In the genomic region with DNA sequence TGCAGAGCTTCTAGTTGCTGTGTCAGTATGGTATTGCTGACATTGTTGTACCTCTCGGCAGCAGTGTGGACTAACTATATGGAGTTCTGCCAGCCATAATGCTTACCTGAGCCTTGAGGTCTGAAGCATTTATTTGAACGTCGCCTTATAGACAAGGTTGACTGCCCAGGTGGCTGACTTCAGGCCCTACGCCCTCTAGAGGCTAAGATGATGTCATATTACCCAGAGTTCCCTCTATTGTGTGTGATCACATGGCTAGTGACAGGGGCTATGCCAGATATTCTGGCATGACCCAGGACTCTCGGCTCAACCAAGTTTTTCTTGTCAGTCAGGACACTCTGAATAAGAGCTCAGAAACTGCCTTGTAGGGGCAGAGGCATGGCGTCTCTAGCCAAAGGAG, we compare ENCODE assay signal across 25 mouse cellular contexts. TPM values are rescaled to one million over a fixed set of nuclear protein-coding genes. Genes with fewer than 3 reads are reported as not detected.
DNase-seq lines count a peak whose midpoint lies in the region; ATAC-seq and TF ChIP-seq lines count a peak whose summit lies in the region.
"Had no signal": no experiment of that assay in that cellular context is flagged by ENCODE, and none has a peak within 500 bp of the region (broad histone marks: within the 10 kb centered on the region; RNA-seq: fewer than 3 reads in every experiment).

No protein-coding gene starts in this region.

- peaks cover 14% of the 10 kb centered on the region for H3K4me1 ChIP-seq in heart, adult 2 months (ENCODE audit: control insufficient read depth, insufficient read depth, low read length)
- H3K4me1 ChIP-seq in heart, embryonic 11.5 days (ENCODE audit: control insufficient read depth, insufficient read depth, low read length) = peaks cover 20% of the 10 kb centered on the region
- H3K4me1 ChIP-seq in forebrain, postnatal 0 days (ENCODE audit: insufficient read depth) = peaks cover 18% of the 10 kb centered on the region; the same call in 1 of the 2 replicates

- no peaks in the 10 kb centered on the region for H3K79me2 ChIP-seq in heart, adult 2 months (replicated peaks; ENCODE audit: control insufficient read depth, insufficient read depth, low read length)

- TF ChIP-seq CTCF in heart, adult 2 months (IDR thresholded peaks at IDR 0.05) = peak; percentile 19; the same call in 1 of the 2 replicates
- TF ChIP-seq CTCF in forebrain, postnatal 0 days (IDR thresholded peaks at IDR 0.05; ENCODE audit: low read depth) = peak; percentile 6; the same call in 1 of the 2 replicates

- TF ChIP-seq EP300 in heart, adult 2 months (IDR thresholded peaks at IDR 0.05; ENCODE audit: insufficient read depth, low read depth, low read length) = no peak

- no peak overlapping the region for H3K9ac ChIP-seq in heart, adult 2 months (ENCODE audit: low read depth, low read length)
- H3K9ac ChIP-seq in heart, embryonic 11.5 days (ENCODE audit: low read depth, low read length) = no peak overlapping the region
- no peak overlapping the region for H3K9ac ChIP-seq in forebrain, postnatal 0 days
- H3K9ac ChIP-seq: limb, embryonic 12.5 days; liver, embryonic 13.5 days; neural tube, embryonic 15.5 days had no signal

- intact Hi-C loops in heart, adult 2 months (cut with DNase I) = loop anchor here (2.0 kb wide), 1 partner anchor 22 kb away; no protein-coding TSS in a partner anchor

- H3K27ac ChIP-seq in heart, adult 2 months = peak overlapping the region; percentile 19
- H3K27ac ChIP-seq in heart, embryonic 11.5 days (ENCODE audit: low read depth, low read length) = no peak overlapping the region
- H3K27ac ChIP-seq in forebrain, postnatal 0 days (ENCODE audit: low read depth, low read length) = no peak overlapping the region
- H3K27ac ChIP-seq: liver, embryonic 13.5 days; neural tube, embryonic 15.5 days had no signal

- no peak overlapping the region for H3K4me3 ChIP-seq in heart, adult 2 months
- H3K4me3 ChIP-seq in heart, embryonic 11.5 days (ENCODE audit: low read depth, low read length) = no peak overlapping the region
- no peak overlapping the region for H3K4me3 ChIP-seq in forebrain, postnatal 0 days (ENCODE audit: low read depth, low read length)
- H3K4me3 ChIP-seq: limb, embryonic 12.5 days; liver, embryonic 13.5 days; megakaryocyte, embryonic 14.5 days; neural tube, embryonic 15.5 days had no signal

- no peak overlapping the region for H3K4me2 ChIP-seq in heart, embryonic 11.5 days
- H3K4me2 ChIP-seq in forebrain, postnatal 0 days (ENCODE audit: low read depth) = no peak overlapping the region
- H3K4me2 ChIP-seq: limb, embryonic 12.5 days; liver, embryonic 13.5 days; neural tube, embryonic 15.5 days had no signal

- WGBS in heart, adult 2 months = 65% methylated on average over 6 of the region's 6 CpGs
- 78% methylated on average over 6 of the region's 6 CpGs for WGBS in heart, embryonic 11.5 days (ENCODE audit: insufficient replicate concordance)
- 67% methylated on average over 6 of the region's 6 CpGs for WGBS in forebrain, postnatal 0 days

- no peaks in the 10 kb centered on the region for H3K27me3 ChIP-seq in heart, adult 2 months (ENCODE audit: control insufficient read depth, insufficient read depth, low read length)
- H3K27me3 ChIP-seq in heart, embryonic 11.5 days (ENCODE audit: control insufficient read depth, insufficient read depth, low read length) = no peaks in the 10 kb centered on the region
- no peaks in the 10 kb centered on the region for H3K27me3 ChIP-seq in forebrain, postnatal 0 days (ENCODE audit: insufficient read depth, low read length)
- H3K27me3 ChIP-seq: CH12.LX; limb, embryonic 12.5 days; liver, embryonic 13.5 days; neural tube, embryonic 15.5 days had no signal

- H3K36me3 ChIP-seq in heart, adult 2 months (ENCODE audit: control insufficient read depth, insufficient read depth, low read length) = peaks cover 49% of the 10 kb centered on the region
- no peaks in the 10 kb centered on the region for H3K36me3 ChIP-seq in heart, embryonic 11.5 days (ENCODE audit: control insufficient read depth, insufficient read depth, low read length)
- H3K36me3 ChIP-seq in forebrain, postnatal 0 days (ENCODE audit: insufficient read depth) = no peaks in the 10 kb centered on the region
- H3K36me3 ChIP-seq: limb, embryonic 12.5 days; neural tube, embryonic 15.5 days had no signal

- TF ChIP-seq POLR2A in heart, adult 2 months (IDR thresholded peaks at IDR 0.05; ENCODE audit: insufficient read depth, low read depth, low read length) = no peak

- no peak for DNase-seq in heart, adult 2 months
- DNase-seq in A20 (ENCODE audit: low read depth, low spot score) (peak; percentile 34), R1 (ENCODE audit: low read depth, low spot score) (peak; percentile 68)
- DNase-seq in forebrain, postnatal 0 days = no peak
- DNase-seq in kidney, postnatal 14 days = no peak
- DNase-seq in adrenal gland, postnatal 10 days = no peak
- DNase-seq: adrenal gland, postnatal 14 days; cerebellum, adult 9-11 months; gastrocnemius, postnatal 10 days; heart, adult 18-20 months; kidney, adult 8-10 months; kidney, postnatal 36 days; liver, embryonic 13.5 days; midbrain, embryonic 14.5 days; right cerebral cortex, postnatal 4 days; thymus, postnatal 25 days had no signal

- no peak for ATAC-seq in heart, embryonic 11.5 days (replicated peaks; ENCODE audit: insufficient number of reproducible peaks, low FRiP score, low TSS enrichment)
- ATAC-seq in forebrain, postnatal 0 days = no peak
- ATAC-seq: activated CD4-positive, CD25-positive, alpha-beta regulatory T cell, adult 4 months; inflammation-experienced regulatory T-cells, adult 6 months had no signal

- H3K9me3 ChIP-seq in heart, embryonic 11.5 days (replicated peaks; ENCODE audit: control insufficient read depth, low read length) = no peaks in the 10 kb centered on the region
- no peaks in the 10 kb centered on the region for H3K9me3 ChIP-seq in forebrain, postnatal 0 days (ENCODE audit: low read length)
- H3K9me3 ChIP-seq: limb, embryonic 12.5 days; liver, embryonic 13.5 days; megakaryocyte, embryonic 14.5 days; neural tube, embryonic 15.5 days had no signal

RNA-seq across cellular contexts. Expression of gene Heg1, which starts 52.6 kb away (rescaled TPM):
- total RNA-seq in heart, adult 2 months (2021) = 100 to 1,000 TPM; 126 to 148 TPM
- 60.6 and 123 TPM in 2 replicates for polyA plus RNA-seq in heart, adult 2 months (2012; rRNA removed)
- 31.3 and 37.2 TPM in 2 replicates for polyA plus RNA-seq in heart, embryonic 11.5 days (2014; fragmentation: Nextera tagmentation; extraction: Ambion mirVana)
- total RNA-seq in forebrain, postnatal 0 days (2014; rRNA removed) = 16.2 and 19.9 TPM in 2 replicates
- 6.2 and 8.0 TPM in 2 replicates for polyA plus RNA-seq in forebrain, postnatal 0 days (2015; fragmentation: Nextera tagmentation; extraction: Ambion mirVana)
- total RNA-seq in adrenal gland, postnatal 10 days (2021) = 10 to 100 TPM; 83.8 to 95.3 TPM

RNA-seq across cellular contexts. Expression of gene Muc13, which starts 57.1 kb away (rescaled TPM):
- not detected for total RNA-seq in heart, adult 2 months (2021)
- polyA plus RNA-seq in heart, adult 2 months (2012; rRNA removed) = 0.15 and 0.33 TPM in 2 replicates
- 0.39 and 0.56 TPM in 2 replicates for polyA plus RNA-seq in heart, embryonic 11.5 days (2014; fragmentation: Nextera tagmentation; extraction: Ambion mirVana)
- not detected in 2 replicates for total RNA-seq in forebrain, postnatal 0 days (2014; rRNA removed)
- not detected in 2 replicates for polyA plus RNA-seq in forebrain, postnatal 0 days (2015; fragmentation: Nextera tagmentation; extraction: Ambion mirVana)
- total RNA-seq in adrenal gland, postnatal 10 days (2021) = under 1 TPM; 0.09 to 0.18 TPM
- total RNA-seq: CH12.LX; heart, adult 18-20 months; layer of hippocampus, postnatal 25 days; left cerebral cortex, postnatal 10 days had no signal
- polyA plus RNA-seq: midbrain, embryonic 14.5 days; neural tube, embryonic 15.5 days had no signal

Comparison
In these comparisons a context has a peak if more than half of its experiments do, and no peak if none do; other contexts are left out.
1. DNase-seq: peak in A20 (single experiment) and R1 (single experiment); none in heart, adult 2 months (0 of 2), forebrain, postnatal 0 days (single experiment), kidney, postnatal 14 days (single experiment) and adrenal gland, postnatal 10 days (single experiment).